Mouse (Mus musculus) megakaryocyte progenitor cell, adult 5-6 weeks (primary cell): ENCODE results near the gene Apob. TPM values are rescaled to one million over a fixed set of nuclear protein-coding genes. Genes with fewer than 3 reads are reported as not detected.
"Not testable (repeated sequence)": the region's sequence is repeated elsewhere in the genome, so short reads cannot be mapped to it uniquely, and the experiment has no call there.

Experiments
- ATAC-seq: replicated peaks from 2 replicates; pipeline ENCODE4 v1.8.0; 2016; ENCODE audit warnings: mild to moderate bottlenecking, moderate TSS enrichment, inconsistent platforms; ENCODE audit not compliant: poor library complexity
- total RNA-seq, 2 experiments: library from RNA; stranded (forward) in 1 of 2; stranded (reverse) in 1 of 2; fragments of 157-497, 149-512 nt in 1 of 2; fragments of 200-1000 nt in 1 of 2; gene quantifications; 2 replicates each; pipeline versions ENCODE4 v1.2.3 to v1.2.4; 2015 to 2017

The Apob gene
- total RNA-seq (2015) (under 0.01 TPM in 1 of 2 replicates, not detected in the other), total RNA-seq (2017) (0.10 TPM in 1 of 2 replicates, not detected in the other)

DNA sequence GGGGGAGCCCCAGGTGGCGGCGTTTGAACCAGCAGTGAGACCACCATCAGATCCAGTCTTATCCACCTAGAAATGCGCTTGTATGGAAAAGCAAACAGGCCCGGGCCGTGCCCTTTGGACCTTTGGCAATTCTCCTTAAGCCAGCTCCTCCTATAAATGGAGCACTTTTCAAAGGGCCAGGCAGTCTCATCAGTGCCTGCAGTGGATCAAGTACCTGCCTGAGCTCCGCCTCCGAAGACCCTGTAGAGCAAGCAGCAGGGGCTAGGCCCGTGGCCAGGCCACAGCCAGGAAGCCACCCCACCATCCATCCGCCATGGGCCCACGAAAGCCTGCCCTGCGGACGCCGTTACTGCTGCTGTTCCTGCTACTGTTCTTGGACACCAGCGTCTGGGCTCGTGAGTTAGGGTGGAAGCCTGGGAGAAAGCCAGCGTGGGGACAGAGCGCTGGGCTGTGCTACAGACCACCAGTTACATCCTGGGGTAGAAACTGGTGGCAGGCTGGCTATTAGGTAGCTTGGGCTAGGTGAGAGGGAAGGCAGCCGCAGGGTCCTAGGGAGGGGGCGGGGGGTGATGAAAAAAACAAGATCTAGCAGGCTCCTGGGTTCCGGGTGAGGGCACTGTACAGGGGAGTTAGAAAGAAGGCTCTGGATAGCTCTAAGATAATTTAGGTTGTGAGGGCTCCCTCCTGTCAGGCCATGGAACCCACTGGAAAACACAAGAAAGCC is at the start of gene Apob:
Apob (plus strand) TSS at position 183 of the 724 bp plus-strand sequence.
- ATAC-seq, result no peak; the same call in 1 of the 2 replicates

DNA sequence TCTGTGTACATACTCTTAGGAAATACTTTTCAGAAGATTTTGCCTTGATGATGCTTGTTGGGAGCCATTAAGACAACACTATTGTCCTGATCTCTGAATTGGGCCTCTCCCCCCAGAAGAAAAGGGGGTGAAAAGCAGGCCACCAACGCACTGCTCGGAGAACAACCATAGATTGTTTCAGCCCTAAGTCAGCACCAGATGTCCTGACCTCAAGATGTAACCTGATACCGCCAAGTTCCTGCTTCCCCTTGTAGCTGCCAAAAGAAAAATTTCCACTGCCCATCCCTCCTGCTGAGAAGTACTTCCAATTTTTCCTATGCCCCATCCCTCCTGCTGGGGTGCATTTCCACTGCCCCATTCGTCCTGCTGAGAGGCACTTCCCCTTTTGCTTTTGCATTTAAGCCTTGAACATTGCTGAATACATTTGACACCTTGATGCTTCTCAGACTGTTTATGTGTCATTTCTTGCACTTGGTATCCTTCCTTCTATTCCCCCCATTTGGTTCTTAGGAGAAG is 45.0 kb upstream of the Apob start:
- no peak for ATAC-seq

DNA sequence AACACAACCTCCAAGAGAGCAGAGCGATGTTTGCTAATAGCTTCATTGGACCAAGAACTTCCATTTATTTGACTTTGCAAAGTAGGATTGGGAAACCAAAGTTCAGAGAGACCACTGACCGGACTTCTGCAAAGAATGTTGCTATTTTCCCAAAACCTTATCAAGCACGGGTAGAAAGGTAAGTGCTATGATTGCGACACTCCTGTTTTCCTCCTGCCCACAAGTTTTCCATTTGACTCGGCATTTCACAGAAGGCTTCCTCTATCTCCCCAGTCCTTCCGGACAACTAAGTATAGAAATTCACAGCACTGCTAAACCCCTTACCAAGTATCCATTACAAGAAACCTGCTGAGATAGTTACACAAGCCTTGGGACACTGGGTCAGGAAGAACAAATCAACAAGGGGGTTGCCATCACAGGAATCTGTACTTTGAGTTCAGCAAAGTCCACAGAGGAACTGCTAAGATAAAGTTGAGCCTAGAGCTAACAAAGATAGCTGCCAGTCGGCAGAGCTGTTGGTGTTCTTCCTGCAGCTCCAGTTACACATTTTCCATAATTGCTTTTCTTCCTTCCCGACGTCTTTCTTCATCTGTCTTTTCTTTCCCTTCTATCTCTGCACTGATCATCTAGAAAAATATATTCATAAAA is 27.2 kb upstream of the Apob start:
- no peak for ATAC-seq

DNA sequence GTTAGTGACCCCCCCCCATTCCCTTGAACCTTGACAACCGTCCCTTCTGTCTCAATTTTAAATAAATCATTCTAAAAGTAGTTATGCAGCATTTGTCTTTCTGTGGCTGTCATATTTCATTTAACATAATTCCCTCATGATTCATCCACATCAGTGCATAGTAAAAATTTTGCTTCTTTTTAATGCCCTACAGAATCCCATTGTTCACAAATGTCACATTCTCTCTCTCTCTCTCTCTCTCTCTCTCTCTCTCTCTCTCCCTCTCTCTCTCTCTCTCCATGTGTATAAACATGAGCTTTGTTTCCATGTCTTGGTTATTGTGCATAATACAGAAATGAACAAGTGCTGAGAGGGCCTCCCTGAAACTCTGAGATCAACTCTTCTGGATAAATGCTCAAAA is 18.6 kb upstream of the Apob start:
- ATAC-seq, result no peak

DNA sequence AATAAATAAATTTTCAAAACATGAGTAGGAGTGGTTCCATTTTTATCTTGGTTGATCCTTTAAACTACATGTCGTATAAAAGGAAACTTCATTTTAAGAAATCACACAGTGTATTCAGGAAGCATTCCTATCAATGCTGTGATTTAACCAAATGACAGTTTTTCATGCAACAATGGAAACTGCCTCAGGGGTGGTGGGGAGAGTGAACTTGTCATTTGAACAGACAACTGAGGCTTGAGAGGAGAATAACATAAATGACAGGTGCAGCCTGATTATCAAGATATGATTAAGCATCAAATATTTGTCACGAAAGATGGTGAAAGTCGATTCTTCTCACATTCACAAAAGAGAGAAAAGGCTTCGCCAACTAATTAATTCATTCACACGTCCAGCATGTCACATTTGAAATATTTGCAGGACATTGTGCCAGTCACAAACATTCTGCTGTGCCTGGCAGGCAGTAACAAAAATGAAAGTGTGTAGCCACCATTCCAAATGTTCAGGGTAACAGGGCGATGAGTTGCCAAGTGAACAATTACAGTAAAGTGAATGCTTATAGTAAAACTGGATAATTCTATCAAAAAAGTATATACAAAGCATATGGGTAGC is 18.0 kb upstream of the Apob start:
- ATAC-seq, result no peak

DNA sequence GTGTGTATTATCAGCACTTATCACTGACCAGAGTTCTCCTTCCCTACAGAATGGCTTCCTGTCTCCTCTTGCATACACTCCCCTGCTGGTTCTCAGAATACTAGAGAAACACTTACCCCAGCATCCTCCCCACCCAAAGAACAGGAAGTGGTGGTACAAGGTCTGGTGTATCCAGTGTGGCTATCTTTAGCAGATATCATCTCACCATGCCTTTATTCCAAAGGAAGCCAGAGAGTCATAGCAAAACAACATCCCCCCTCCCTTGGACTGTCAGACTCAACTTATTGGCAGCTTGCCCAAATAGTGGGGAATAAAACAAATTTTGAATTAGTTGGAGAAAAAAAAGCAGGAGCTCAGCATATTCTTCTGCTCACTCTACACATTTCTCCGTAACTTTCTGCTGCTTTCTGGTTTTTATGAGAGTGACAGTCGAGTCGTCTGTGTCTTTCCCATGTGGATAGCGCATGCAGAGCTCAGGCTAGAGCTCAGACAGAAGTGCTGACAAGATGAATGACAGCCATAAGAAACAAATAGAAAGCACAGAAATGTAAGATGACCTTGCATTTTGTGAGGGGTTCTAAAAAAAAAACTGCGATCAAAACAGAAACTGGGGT is 15.0 kb upstream of the Apob start:
- peak; percentile 92 for ATAC-seq

DNA sequence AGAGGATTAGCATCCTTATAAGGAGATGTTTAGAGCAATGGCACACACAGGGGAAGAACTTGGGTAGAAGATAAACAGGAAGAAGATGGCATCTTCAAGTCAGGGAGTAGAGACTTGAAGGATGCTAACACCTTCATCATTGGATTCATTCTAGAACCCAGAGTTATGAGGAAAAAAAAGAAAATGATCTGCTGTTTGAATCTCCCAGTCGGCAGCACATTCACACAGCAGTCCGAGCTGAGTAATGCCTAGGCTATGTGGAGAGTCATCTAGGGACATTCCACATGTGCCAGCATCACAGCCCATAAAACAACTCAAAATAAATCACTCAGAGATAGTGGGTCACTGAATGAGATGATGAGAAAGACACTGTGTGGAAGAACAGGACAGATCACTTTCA is 10.2 kb upstream of the Apob start:
- no peak for ATAC-seq

DNA sequence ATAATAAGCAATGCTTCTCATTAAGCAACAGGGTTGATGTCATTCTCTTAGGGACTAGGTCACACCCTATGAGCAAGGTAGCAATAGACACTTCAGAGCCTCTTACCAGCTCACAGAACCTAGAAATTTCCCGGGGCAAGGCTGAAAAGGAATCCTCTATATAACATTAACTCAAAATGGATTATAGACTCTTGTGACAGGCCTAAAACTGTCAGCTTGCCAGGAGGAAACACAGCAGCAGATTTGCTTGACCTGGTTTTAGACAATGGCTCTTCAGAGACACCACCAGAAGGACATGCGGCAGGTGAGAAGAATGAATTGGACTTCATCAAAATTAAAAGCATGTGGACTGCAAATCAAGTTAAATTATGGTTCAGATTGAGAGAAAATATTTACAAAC is 7.1 kb upstream of the Apob start:
- ATAC-seq, result no peak

DNA sequence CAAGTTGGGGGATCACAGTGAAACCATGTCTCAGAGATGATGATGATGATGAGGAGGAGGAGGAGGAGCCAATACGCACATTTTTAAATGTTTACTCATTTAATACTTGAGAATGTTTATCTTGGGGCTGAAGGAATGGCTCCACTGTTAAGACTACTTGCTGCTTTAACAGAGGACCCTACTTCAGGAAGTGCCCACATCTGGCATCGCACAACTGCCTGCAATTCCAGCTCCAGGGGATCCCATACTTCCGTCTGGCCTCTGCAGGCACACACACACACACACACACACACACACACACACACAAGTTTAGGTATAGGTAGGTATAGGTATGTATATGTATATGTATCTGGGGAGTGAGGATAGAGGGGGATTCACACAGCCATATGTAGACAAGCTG is 6.6 kb upstream of the Apob start:
- no peak for ATAC-seq

DNA sequence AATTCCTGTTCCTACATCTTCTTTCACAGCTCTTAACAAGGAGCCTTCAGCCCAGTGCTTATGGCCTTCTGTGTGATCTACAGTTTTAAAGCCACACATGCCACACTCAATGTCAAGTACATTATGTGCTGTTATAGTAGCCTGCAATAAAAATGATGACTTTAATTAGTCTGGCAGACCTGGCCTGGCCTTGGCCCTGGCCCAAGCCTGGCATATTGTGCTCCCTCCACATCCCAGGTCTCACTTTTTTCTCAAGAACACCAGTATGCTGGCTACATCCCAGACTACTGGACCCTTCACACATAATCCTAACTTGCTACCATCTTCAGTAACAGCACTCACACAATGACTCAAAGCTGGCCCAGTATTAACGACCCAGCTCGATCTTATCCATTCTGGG is 5.7 kb upstream of the Apob start:
- ATAC-seq, result no peak

DNA sequence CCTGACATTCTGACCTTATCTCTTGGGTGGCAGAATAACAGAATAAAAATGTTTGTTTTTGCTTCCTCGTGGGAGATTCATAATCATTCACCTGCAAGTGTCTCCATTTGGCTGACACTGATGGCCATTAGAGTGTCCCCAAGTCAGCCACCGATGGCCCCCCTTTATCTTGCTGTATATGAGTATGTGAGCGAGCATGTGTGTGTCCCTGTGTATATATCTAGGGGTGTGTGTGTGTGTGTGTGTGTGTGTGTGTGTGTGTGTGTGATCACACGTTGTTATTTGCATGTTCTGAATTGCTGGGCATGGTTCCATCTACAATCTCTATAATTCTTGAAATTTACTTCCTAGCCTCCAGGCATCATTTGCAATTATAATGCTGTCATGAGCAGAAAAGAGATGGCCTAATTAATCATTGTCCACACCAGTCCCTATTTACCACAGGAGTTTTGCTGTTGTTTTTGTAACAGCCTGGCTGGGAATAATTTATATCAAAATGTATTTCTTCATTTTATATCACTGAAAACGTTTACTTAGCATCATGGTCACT is 3.6 kb upstream of the Apob start:
- no peak for ATAC-seq

DNA sequence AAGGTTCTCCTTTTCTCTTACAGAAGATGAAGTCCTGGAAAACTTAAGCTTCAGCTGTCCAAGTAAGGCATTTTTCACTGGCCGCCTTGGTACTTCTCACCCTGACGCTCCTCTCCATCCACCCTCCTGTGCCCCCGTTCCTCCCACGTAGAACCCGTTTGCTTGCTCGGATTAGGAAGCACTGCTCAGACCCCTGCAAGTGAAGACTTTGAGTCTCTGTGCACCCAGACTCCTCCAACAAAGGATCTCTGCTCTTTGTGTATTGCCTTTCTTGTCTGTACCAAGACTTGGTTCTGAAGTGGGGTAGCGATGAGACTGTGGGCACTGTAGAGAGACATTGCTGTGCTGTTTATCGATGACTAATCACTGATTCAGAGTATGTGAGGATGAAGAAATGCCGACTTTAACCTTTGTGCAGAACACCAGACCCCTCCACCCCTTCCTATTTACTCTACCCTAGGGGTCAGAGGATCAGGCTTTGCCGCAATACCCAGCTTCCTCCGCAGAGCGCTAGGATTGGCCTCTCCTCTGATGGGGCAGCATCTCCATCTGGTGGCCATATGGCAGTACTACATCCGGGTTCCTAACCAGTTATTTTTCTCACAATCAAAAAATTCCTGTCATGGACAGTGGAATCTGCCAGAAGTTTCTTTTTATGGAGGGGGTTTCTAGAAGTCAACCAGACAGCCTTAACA is 889 bp downstream of the Apob start:
- peak; percentile 99 for ATAC-seq

DNA sequence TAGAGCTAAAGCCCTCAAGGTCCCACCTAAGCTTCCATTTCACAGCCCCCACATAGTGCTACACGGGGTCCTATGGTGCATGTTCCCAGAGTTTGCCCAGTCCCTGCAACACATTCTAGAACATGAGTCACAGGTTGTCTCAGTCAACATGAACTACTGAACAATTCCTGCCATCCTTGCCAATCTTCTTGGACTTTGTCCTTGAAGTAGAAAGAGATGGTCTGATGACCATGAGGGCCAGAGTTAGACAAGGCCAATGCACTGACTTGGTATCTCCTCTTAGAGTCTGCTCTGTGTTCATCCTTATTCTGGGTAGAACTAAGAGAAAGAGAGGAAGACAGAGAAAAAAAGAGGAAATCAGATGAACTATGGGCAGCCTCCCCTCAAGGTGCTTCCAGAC is 7.0 kb downstream of the Apob start:
- no peak for ATAC-seq

DNA sequence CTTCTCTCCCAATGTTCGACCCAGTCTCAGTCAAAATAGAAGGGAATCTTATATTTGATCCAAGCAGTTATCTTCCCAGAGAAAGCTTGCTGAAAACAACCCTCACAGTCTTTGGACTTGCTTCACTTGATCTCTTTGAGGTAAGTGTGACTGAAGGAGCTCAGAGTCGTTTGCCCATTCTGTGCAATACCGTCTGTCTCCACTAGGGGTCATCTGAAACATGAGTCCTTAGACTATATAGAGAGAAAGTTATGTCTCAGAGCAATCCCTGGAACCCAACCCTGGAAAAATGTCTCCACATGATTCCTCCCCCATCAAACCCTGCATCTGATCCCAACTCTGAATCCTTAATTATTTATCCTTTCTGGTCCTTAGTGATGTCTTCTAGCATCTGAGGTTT is 13.4 kb downstream of the Apob start:
- ATAC-seq, result peak; percentile 77

DNA sequence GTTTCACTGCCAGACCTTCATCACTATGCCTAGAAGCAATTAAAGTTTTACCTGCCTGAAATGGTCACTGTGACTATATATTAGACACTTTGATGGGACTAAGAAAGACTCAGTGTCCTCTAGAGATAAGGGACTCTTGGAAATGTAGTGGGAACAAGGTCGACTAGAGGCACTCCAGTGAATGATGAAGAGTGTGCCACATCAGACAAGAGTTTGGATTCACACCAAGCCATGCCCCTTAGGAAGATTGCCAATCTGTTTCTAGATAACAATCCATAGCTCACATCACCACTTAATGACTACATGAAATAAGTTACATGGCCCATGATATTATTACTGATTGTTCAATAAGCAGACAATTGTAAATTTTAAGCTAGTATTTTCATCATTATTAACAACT is 14.1 kb downstream of the Apob start:
- ATAC-seq, result no peak

DNA sequence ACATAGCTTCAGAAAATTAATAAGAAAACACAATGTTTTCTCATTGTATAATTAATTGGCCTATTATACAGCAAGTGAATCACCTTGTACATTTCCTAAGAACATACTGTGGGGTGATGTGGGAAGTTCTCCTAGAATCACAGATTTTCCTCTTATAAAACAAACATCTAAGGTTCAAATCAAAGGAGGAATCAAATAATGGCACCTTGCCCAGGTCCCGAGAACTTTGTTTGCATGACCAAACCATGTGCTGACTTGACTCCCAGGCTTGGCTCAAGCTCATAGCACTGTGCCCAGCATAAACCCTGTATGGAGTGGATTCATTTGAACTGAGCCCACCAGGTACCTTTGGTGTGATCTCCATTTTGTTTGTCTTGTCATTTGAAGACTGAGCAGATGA is 43.5 kb downstream of the Apob start:
- no peak for ATAC-seq

DNA sequence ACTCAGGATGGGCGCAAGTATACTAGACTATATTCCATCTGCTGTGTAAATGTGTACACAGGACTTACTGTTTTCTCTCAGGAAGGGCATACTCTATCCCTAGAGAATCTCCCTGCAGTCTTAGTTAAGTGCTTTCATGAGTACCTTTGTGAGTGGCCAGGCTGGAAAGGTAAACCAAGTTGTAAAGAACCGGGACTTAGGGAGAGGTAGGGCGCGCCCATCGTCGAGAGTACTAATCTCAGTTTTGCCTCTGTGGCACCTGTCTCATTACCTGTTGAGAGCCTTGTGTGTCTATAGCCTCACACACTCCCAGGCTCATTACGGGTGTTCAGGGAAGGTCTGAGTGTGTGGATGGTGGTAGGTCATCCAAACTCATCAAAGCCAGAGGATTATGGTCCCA is 52.1 kb downstream of the Apob start:
- ATAC-seq, result no peak

DNA sequence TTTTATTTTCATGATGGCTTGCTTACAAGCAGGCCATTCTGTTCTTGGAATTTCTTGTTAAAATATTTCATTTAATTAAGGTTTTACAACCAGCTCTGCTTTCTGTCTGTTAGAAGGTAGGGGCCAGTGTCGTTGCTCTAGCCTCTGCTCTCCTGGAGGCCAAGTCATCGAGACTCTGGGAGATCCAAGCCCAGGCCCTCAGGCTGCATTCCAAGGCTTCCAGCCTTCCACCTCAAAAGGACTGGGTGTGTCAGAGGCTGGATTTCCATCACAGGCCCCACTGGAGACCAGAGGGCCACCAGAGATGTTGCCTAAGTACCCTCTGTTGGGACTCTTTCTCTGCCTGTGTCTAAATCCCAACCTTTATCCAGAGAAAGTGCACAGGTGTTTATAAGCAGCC is 52.6 kb downstream of the Apob start:
- no peak for ATAC-seq

DNA sequence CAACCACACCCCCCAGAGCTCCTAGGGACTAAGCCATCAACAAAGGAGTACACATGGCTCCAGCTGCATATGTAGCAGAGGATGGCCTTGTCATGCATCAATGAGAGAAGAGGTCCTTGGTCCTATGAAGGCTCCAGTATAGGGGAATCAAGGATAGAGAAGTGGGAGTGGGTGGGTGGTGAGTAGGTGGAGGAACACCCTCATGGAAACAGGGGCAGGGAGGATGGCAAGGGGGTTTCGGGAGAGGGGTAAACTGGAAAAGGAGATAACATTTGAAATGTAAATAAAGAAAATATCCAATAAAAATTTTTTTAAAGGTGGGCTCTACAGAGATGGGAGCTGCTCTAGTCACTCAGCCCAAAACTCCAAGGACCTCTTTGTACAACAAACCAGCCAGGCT is 53.7 kb downstream of the Apob start:
- ATAC-seq, result not testable (repeated sequence)

DNA sequence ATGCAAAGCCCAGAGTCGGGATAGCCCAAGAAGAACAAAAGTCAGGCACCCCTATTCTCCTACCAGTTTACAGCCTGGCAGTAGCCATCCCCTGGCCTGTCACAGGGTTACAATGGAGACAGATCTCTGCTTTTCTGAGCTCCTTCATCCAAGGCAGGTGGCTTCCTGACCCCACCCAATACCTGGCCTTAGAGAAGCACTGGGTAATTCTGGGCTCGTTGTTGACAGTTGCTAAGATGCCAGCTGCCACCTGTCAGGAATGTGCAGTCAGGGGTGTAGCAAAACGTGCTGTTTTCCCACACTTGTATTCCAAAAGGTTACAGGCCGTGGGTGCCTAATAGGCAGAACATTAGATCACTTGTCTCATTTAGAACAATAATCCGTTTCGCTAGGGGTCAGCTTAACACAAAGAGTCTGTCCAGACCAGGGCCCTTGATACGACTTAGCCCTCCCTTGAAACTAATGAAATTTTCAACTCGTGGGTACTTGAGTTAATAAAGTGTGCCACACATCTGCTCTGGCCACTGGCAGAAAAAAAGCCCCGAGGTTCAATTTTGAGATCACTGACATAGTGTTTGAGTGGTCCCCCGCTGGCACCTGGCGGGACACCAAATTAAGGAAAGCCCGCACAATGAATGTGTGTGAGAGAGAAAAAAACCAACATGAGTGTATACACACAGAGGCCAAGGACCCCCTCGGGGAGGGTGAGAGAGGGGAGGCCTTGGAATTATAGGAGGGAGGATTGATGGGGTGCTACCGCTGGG is 54.3 kb downstream of the Apob start:
- ATAC-seq, result no peak
